Mouse (Mus musculus) limb, embryonic 13.5 days (tissue): ENCODE measurements around the gene Lgals3. TPM values are rescaled to one million over a fixed set of nuclear protein-coding genes. Genes with fewer than 3 reads are reported as not detected.

Experiments
- ATAC-seq: fragments of 200-750 bp; cut with Nextera tagmentation; 2 replicates; pipeline ENCODE4 v1.8.0; 2017; ENCODE audit warnings: low read depth, moderate number of reproducible peaks, moderate TSS enrichment; ENCODE audit not compliant: low FRiP score
- H3K27ac ChIP-seq: fragments of 300-500 bp; sonication (generic); 2 replicates; pipeline ENCODE4 v1.5.1; 2015; ENCODE audit warnings: inconsistent platforms, mild to moderate bottlenecking, moderate library complexity
- H3K27me3 ChIP-seq: fragments of 300-500 bp; sonication (generic); 2 replicates; pipeline ENCODE4 v1.6.1; 2015; ENCODE audit warnings: mild to moderate bottlenecking, inconsistent platforms
- H3K36me3 ChIP-seq: fragments of 300-500 bp; sonication (generic); 2 replicates; pipeline ENCODE4 v1.6.1; 2015; ENCODE audit warnings: inconsistent platforms, mild to moderate bottlenecking, moderate library complexity
- H3K4me1 ChIP-seq: fragments of 300-500 bp; sonication (generic); 2 replicates; pipeline ENCODE4 v1.6.1; 2015; ENCODE audit warnings: inconsistent platforms
- H3K4me2 ChIP-seq: fragments of 300-500 bp; sonication (generic); replicated peaks from 2 replicates; pipeline ENCODE4 v1.6.1; 2015; ENCODE audit warnings: inconsistent platforms, mild to moderate bottlenecking, moderate library complexity
- H3K4me3 ChIP-seq: fragments of 300-500 bp; sonication (generic); 2 replicates; pipeline ENCODE4 v1.5.1; 2015; ENCODE audit warnings: moderate library complexity, mild to moderate bottlenecking, inconsistent platforms
- H3K9ac ChIP-seq: fragments of 300-500 bp; sonication (generic); 2 replicates; pipeline ENCODE4 v1.6.1; 2015; ENCODE audit warnings: mild to moderate bottlenecking, inconsistent platforms
- H3K9me3 ChIP-seq: fragments of 300-500 bp; sonication (generic); 2 replicates; pipeline ENCODE4 v1.6.1; 2016; ENCODE audit warnings: inconsistent platforms
- WGBS: fragments of 180-500 bp; shearing (Covaris S2); methylation state at CpG from one replicate; pipeline ENCODE4 v1.1.7; 2015; 5-methylcytosine and 5-hydroxymethylcytosine counted together
- polyA plus RNA-seq: library from polyadenylated mRNA; unstranded; fragments of >200 nt; fragmentation: Nextera tagmentation; extraction: Ambion mirVana; gene quantifications from 2 replicates; pipeline ENCODE4 v1.2.1, GENCODE M21; 2015

The Lgals3 gene
- polyA plus RNA-seq, 1 experiment from 2014 or later, result 21.6 TPM

GRCm38 (mm10) chr14:47417346-47417745, 49.8 kb downstream of the Lgals3 start:
- Histone ChIP-seq H3K36me3 (peaks cover 35% of the 10 kb centered on the region), H3K9ac (peak overlapping the region; percentile 68), H3K9me3 (no peaks in the 10 kb centered on the region), H3K27me3 (no peaks in the 10 kb centered on the region), H3K4me1 (peaks cover 29% of the 10 kb centered on the region), H3K4me3 (peak overlapping the region; percentile 62), H3K4me2 (peak overlapping the region; percentile 80), H3K27ac (no peak overlapping the region; the same call in 1 of the 2 replicates)
- no peak for ATAC-seq
- 31% methylated on average over 3 of the region's 3 CpGs for WGBS

GRCm38 (mm10) chr14:47417775-47418665, 50.5 kb downstream of the Lgals3 start, which contains the start of gene Dlgap5:
TSS of gene Dlgap5 (minus strand) at chr14:47418407.
- no peaks in the 10 kb centered on the region for H3K9me3 ChIP-seq
- peaks cover 29% of the 10 kb centered on the region for H3K4me1 ChIP-seq
- peak; percentile 96 for ATAC-seq
- H3K27me3 ChIP-seq, result no peaks in the 10 kb centered on the region
- WGBS, result 2% methylated on average over 36 of the region's 36 CpGs
- peak within 1 kb of the TSS; percentile 23; the same call in 1 of the 2 replicates for H3K27ac ChIP-seq
- peaks cover 30% of the 10 kb centered on the region for H3K36me3 ChIP-seq
- H3K9ac ChIP-seq, result peak within 1 kb of the TSS; percentile 68
- H3K4me3 ChIP-seq, result peak within 1 kb of the TSS; percentile 62
- H3K4me2 ChIP-seq, result peak within 1 kb of the TSS; percentile 80

- no peak for ATAC-seq
- peaks cover 26% of the 10 kb centered on the region for H3K36me3 ChIP-seq
- peak overlapping the region; percentile 46; the same call in 1 of the 2 replicates for H3K9ac ChIP-seq
- no peaks in the 10 kb centered on the region for H3K27me3 ChIP-seq
- H3K4me2 ChIP-seq, result peak overlapping the region; percentile 80
- no peaks in the 10 kb centered on the region for H3K9me3 ChIP-seq
- H3K4me3 ChIP-seq, result peak overlapping the region; percentile 62
- 42% methylated on average over 5 of the region's 5 CpGs for WGBS
- peaks cover 29% of the 10 kb centered on the region for H3K4me1 ChIP-seq
- peak overlapping the region; percentile 23; the same call in 1 of the 2 replicates for H3K27ac ChIP-seq
These were observed 51.1 kb downstream of the Lgals3 start for GRCm38 (mm10) chr14:47418666-47418991.

- Histone ChIP-seq H3K4me2 (peak overlapping the region; percentile 80; the same call in 1 of the 2 replicates), H3K36me3 (peaks cover 21% of the 10 kb centered on the region), H3K9me3 (no peaks in the 10 kb centered on the region), H3K4me3 (no peak overlapping the region), H3K27ac (no peak overlapping the region; the same call in 1 of the 2 replicates), H3K4me1 (peaks cover 29% of the 10 kb centered on the region), H3K9ac (no peak overlapping the region), H3K27me3 (no peaks in the 10 kb centered on the region)
- WGBS, result 73% methylated on average over 9 of the region's 9 CpGs
- ATAC-seq, result no peak
These were observed 51.6 kb downstream of the Lgals3 start for GRCm38 (mm10) chr14:47419034-47419625.

- Histone ChIP-seq H3K27ac (no peak overlapping the region), H3K4me1 (peaks cover 29% of the 10 kb centered on the region), H3K4me3 (no peak overlapping the region), H3K4me2 (no peak overlapping the region), H3K36me3 (peaks cover 14% of the 10 kb centered on the region), H3K27me3 (no peaks in the 10 kb centered on the region), H3K9me3 (no peaks in the 10 kb centered on the region), H3K9ac (no peak overlapping the region)
- 93% methylated on average over 24 of the region's 24 CpGs for WGBS
- no peak for ATAC-seq
These were observed 52.2 kb downstream of the Lgals3 start for GRCm38 (mm10) chr14:47419723-47420276.

GRCm38 (mm10) chr14:47421606-47422005, 54.1 kb downstream of the Lgals3 start:
- ATAC-seq, result no peak
- no peak overlapping the region for H3K4me3 ChIP-seq
- no peaks in the 10 kb centered on the region for H3K36me3 ChIP-seq
- no peak overlapping the region for H3K4me2 ChIP-seq
- H3K27ac ChIP-seq, result no peak overlapping the region
- 24% methylated on average over 2 of the region's 2 CpGs for WGBS
- peaks cover 25% of the 10 kb centered on the region for H3K4me1 ChIP-seq
- H3K9me3 ChIP-seq, result no peaks in the 10 kb centered on the region
- no peaks in the 10 kb centered on the region for H3K27me3 ChIP-seq
- H3K9ac ChIP-seq, result no peak overlapping the region

GRCm38 (mm10) chr14:47422466-47422865, 54.9 kb downstream of the Lgals3 start:
- Histone ChIP-seq H3K36me3 (no peaks in the 10 kb centered on the region), H3K27me3 (no peaks in the 10 kb centered on the region), H3K4me2 (no peak overlapping the region), H3K4me1 (peaks cover 16% of the 10 kb centered on the region), H3K9me3 (no peaks in the 10 kb centered on the region), H3K9ac (no peak overlapping the region), H3K27ac (no peak overlapping the region), H3K4me3 (no peak overlapping the region)
- ATAC-seq, result no peak
- 68% methylated on average over 4 of the region's 4 CpGs for WGBS

- Histone ChIP-seq H3K36me3 (no peaks in the 10 kb centered on the region), H3K4me3 (no peak overlapping the region)
These were observed 65.4 kb downstream of the Lgals3 start for GRCm38 (mm10) chr14:47432987-47433386.

More at GRCm38 (mm10) chr14:47432987-47433386, 65.4 kb downstream of the Lgals3 start:
- no peaks in the 10 kb centered on the region for H3K4me1 ChIP-seq
- no peak overlapping the region for H3K9ac ChIP-seq
- H3K4me2 ChIP-seq, result no peak overlapping the region
- H3K27me3 ChIP-seq, result no peaks in the 10 kb centered on the region
- no peaks in the 10 kb centered on the region for H3K9me3 ChIP-seq
- H3K27ac ChIP-seq, result no peak overlapping the region
- ATAC-seq, result no peak

Other genes starting within 250 kb of the Lgals3 start
- 0.87 and 1.0 TPM in 2 replicates for gene Gch1, start 178.3 kb upstream of the Lgals3 start, polyA plus RNA-seq
- 37.1 and 38.0 TPM in 2 replicates for gene Wdhd1, start 90.9 kb upstream of the Lgals3 start, polyA plus RNA-seq
- 3.0 and 3.5 TPM in 2 replicates for gene Socs4, start 90.8 kb upstream of the Lgals3 start, polyA plus RNA-seq
- gene Mapk1ip1l, start 69.5 kb upstream of the Lgals3 start, polyA plus RNA-seq, result 71.4 and 79.3 TPM in 2 replicates
- gene Dlgap5, start 50.7 kb downstream of the Lgals3 start, polyA plus RNA-seq, result 47.2 and 48.4 TPM in 2 replicates
- 25.3 and 26.6 TPM in 2 replicates for gene Fbxo34, start 82.7 kb downstream of the Lgals3 start, polyA plus RNA-seq
- 17.6 and 19.4 TPM in 2 replicates for gene Atg14, start 202.9 kb downstream of the Lgals3 start, polyA plus RNA-seq